Mouse (Mus musculus): ENCODE results near the gene Capn1. TPM values are rescaled to one million over a fixed set of nuclear protein-coding genes. Genes with fewer than 3 reads are reported as not detected.
A peak's percentile ranks its signal among the peaks of the same experiment; 100 is the strongest.

The Capn1 gene
- polyA plus RNA-seq, 1 experiment from 2014 or later = 12.4 TPM

GRCm38 (mm10) chr19:5954031-5954710, 61.5 kb downstream of the Capn1 start:
- Histone ChIP-seq H3K4me1 (ENCODE audit: control insufficient read depth, insufficient read depth, low read length) (peaks cover 34% of the 10 kb centered on the region), H3K4me3 (ENCODE audit: low read length) (no peak overlapping the region), H3K27me3 (replicated peaks; ENCODE audit: control insufficient read depth, insufficient read depth, low read length) (no peaks in the 10 kb centered on the region), H3K36me3 (ENCODE audit: control insufficient read depth, insufficient read depth, low read length) (0 out of 2 replicates have a peak, but pooled peaks cover 3% of the 10 kb centered on the region), H3K9me3 (ENCODE audit: control insufficient read depth, low read length) (no peaks in the 10 kb centered on the region), H3K9ac (ENCODE audit: low read depth, low read length) (no peak overlapping the region; the same call in 1 of the 2 replicates), H3K4me2 (ENCODE audit: low read depth, low read length) (no peak overlapping the region), H3K27ac (ENCODE audit: low read length) (peak overlapping the region; percentile 90)
- ATAC-seq = no peak
- WGBS = 68% methylated on average over 22 of the region's 22 CpGs

GRCm38 (mm10) chr19:5953201-5953770, 62.4 kb downstream of the Capn1 start:
- ATAC-seq = no peak
- H3K4me3 ChIP-seq (ENCODE audit: low read length) = no peak overlapping the region
- 0 out of 2 replicates have a peak, but pooled peaks cover 3% of the 10 kb centered on the region for H3K36me3 ChIP-seq (ENCODE audit: control insufficient read depth, insufficient read depth, low read length)
- H3K9me3 ChIP-seq (ENCODE audit: control insufficient read depth, low read length) = no peaks in the 10 kb centered on the region
- peak overlapping the region; percentile 48; the same call in 1 of the 2 replicates for H3K9ac ChIP-seq (ENCODE audit: low read depth, low read length)
- H3K27me3 ChIP-seq (replicated peaks; ENCODE audit: control insufficient read depth, insufficient read depth, low read length) = no peaks in the 10 kb centered on the region
- WGBS = 86% methylated on average over 19 of the region's 19 CpGs
- no peak overlapping the region for H3K4me2 ChIP-seq (ENCODE audit: low read depth, low read length)
- peak overlapping the region; percentile 81; the same call in 1 of the 2 replicates for H3K27ac ChIP-seq (ENCODE audit: low read length)
- peaks cover 34% of the 10 kb centered on the region for H3K4me1 ChIP-seq (ENCODE audit: control insufficient read depth, insufficient read depth, low read length)

GRCm38 (mm10) chr19:5952071-5952691, 63.5 kb downstream of the Capn1 start:
- Histone ChIP-seq H3K4me1 (ENCODE audit: control insufficient read depth, insufficient read depth, low read length) (peaks cover 34% of the 10 kb centered on the region), H3K27ac (ENCODE audit: low read length) (peak overlapping the region; percentile 81), H3K9ac (ENCODE audit: low read depth, low read length) (peak overlapping the region; percentile 48; the same call in 1 of the 2 replicates), H3K27me3 (replicated peaks; ENCODE audit: control insufficient read depth, insufficient read depth, low read length) (no peaks in the 10 kb centered on the region), H3K4me3 (ENCODE audit: low read length) (no peak overlapping the region), H3K9me3 (ENCODE audit: control insufficient read depth, low read length) (no peaks in the 10 kb centered on the region), H3K36me3 (ENCODE audit: control insufficient read depth, insufficient read depth, low read length) (0 out of 2 replicates have a peak, but pooled peaks cover 3% of the 10 kb centered on the region), H3K4me2 (ENCODE audit: low read depth, low read length) (no peak overlapping the region)
- WGBS = 61% methylated on average over 13 of the region's 13 CpGs
- peak; percentile 75 for ATAC-seq

DNA sequence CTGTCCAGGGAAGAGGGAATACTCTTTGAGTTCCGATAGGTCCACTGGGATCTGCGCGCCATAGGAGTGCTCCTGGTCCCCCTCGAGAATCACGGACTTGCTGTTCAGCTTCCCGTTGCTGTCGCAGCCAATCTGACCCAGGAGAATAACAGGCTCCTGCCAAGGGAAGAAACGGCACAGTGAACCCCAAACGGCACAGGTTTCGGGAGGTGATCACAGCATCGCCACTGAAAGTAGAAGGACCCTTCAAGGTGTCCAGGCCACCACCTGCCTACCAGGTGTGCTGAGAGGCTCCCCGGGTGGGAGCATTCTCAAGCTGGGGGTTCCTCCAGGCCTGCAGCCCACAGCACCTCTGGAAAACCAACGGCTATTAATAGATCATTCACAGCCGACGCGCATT, 64.1 kb downstream of the Capn1 start:
- peak overlapping the region; percentile 71 for H3K27ac ChIP-seq (ENCODE audit: low read length)
- H3K27me3 ChIP-seq (replicated peaks; ENCODE audit: control insufficient read depth, insufficient read depth, low read length) = no peaks in the 10 kb centered on the region
- no peaks in the 10 kb centered on the region for H3K9me3 ChIP-seq (ENCODE audit: control insufficient read depth, low read length)
- H3K9ac ChIP-seq (ENCODE audit: low read depth, low read length) = no peak overlapping the region
- peaks cover 35% of the 10 kb centered on the region for H3K4me1 ChIP-seq (ENCODE audit: control insufficient read depth, insufficient read depth, low read length)
- ATAC-seq = no peak
- 83% methylated on average over 16 of the region's 16 CpGs for WGBS
- H3K4me2 ChIP-seq (ENCODE audit: low read depth, low read length) = no peak overlapping the region
- no peak overlapping the region for H3K4me3 ChIP-seq (ENCODE audit: low read length)
- 0 out of 2 replicates have a peak, but pooled peaks cover 3% of the 10 kb centered on the region for H3K36me3 ChIP-seq (ENCODE audit: control insufficient read depth, insufficient read depth, low read length)

GRCm38 (mm10) chr19:5950218-5950617, 65.5 kb downstream of the Capn1 start:
- H3K36me3 ChIP-seq (ENCODE audit: control insufficient read depth, insufficient read depth, low read length) = 0 out of 2 replicates have a peak, but pooled peaks cover 5% of the 10 kb centered on the region
- no peak overlapping the region for H3K4me3 ChIP-seq (ENCODE audit: low read length)
- WGBS = 89% methylated on average over 11 of the region's 11 CpGs
- no peak for ATAC-seq
- no peak overlapping the region for H3K27ac ChIP-seq (ENCODE audit: low read length)
- no peak overlapping the region for H3K9ac ChIP-seq (ENCODE audit: low read depth, low read length)
- H3K4me2 ChIP-seq (ENCODE audit: low read depth, low read length) = no peak overlapping the region
- peaks cover 42% of the 10 kb centered on the region for H3K4me1 ChIP-seq (ENCODE audit: control insufficient read depth, insufficient read depth, low read length)
- no peaks in the 10 kb centered on the region for H3K27me3 ChIP-seq (replicated peaks; ENCODE audit: control insufficient read depth, insufficient read depth, low read length)
- H3K9me3 ChIP-seq (ENCODE audit: control insufficient read depth, low read length) = no peaks in the 10 kb centered on the region

- H3K27me3 ChIP-seq (replicated peaks; ENCODE audit: control insufficient read depth, insufficient read depth, low read length) = no peaks in the 10 kb centered on the region
- H3K4me2 ChIP-seq (ENCODE audit: low read depth, low read length) = no peak overlapping the region
- H3K9me3 ChIP-seq (ENCODE audit: control insufficient read depth, low read length) = no peaks in the 10 kb centered on the region
- 52% methylated on average over 8 of the region's 8 CpGs for WGBS
- H3K27ac ChIP-seq (ENCODE audit: low read length) = peak overlapping the region; percentile 55
- ATAC-seq = peak; percentile 54
- H3K36me3 ChIP-seq (ENCODE audit: control insufficient read depth, insufficient read depth, low read length) = peaks cover 3% of the 10 kb centered on the region; the same call in 1 of the 2 replicates
- H3K9ac ChIP-seq (ENCODE audit: low read depth, low read length) = no peak overlapping the region
- no peak overlapping the region for H3K4me3 ChIP-seq (ENCODE audit: low read length)
- peaks cover 24% of the 10 kb centered on the region for H3K4me1 ChIP-seq (ENCODE audit: control insufficient read depth, insufficient read depth, low read length)
Observed at GRCm38 (mm10) chr19:5945891-5946290, 69.8 kb downstream of the Capn1 start.

- no peaks in the 10 kb centered on the region for H3K27me3 ChIP-seq (replicated peaks; ENCODE audit: control insufficient read depth, insufficient read depth, low read length)
- no peak overlapping the region for H3K4me3 ChIP-seq (ENCODE audit: low read length)
- 66% methylated on average over 7 of the region's 7 CpGs for WGBS
- peaks cover 3% of the 10 kb centered on the region for H3K36me3 ChIP-seq (ENCODE audit: control insufficient read depth, insufficient read depth, low read length)
- H3K4me2 ChIP-seq (ENCODE audit: low read depth, low read length) = no peak overlapping the region
- no peak overlapping the region for H3K9ac ChIP-seq (ENCODE audit: low read depth, low read length)
- peaks cover 27% of the 10 kb centered on the region for H3K4me1 ChIP-seq (ENCODE audit: control insufficient read depth, insufficient read depth, low read length)
- peak; percentile 67 for ATAC-seq
- no peaks in the 10 kb centered on the region for H3K9me3 ChIP-seq (ENCODE audit: control insufficient read depth, low read length)
- peak overlapping the region; percentile 55 for H3K27ac ChIP-seq (ENCODE audit: low read length)
Observed at GRCm38 (mm10) chr19:5945027-5945426, 70.7 kb downstream of the Capn1 start.

- H3K4me2 ChIP-seq (ENCODE audit: low read depth, low read length) = no peak overlapping the region
- 77% methylated on average over 8 of the region's 8 CpGs for WGBS
- ATAC-seq = no peak
- no peak overlapping the region for H3K9ac ChIP-seq (ENCODE audit: low read depth, low read length)
- peaks cover 30% of the 10 kb centered on the region for H3K4me1 ChIP-seq (ENCODE audit: control insufficient read depth, insufficient read depth, low read length)
- no peak overlapping the region for H3K4me3 ChIP-seq (ENCODE audit: low read length)
- no peaks in the 10 kb centered on the region for H3K9me3 ChIP-seq (ENCODE audit: control insufficient read depth, low read length)
- peak overlapping the region; percentile 34; the same call in 1 of the 2 replicates for H3K27ac ChIP-seq (ENCODE audit: low read length)
- H3K36me3 ChIP-seq (ENCODE audit: control insufficient read depth, insufficient read depth, low read length) = peaks cover 3% of the 10 kb centered on the region
- H3K27me3 ChIP-seq (replicated peaks; ENCODE audit: control insufficient read depth, insufficient read depth, low read length) = no peaks in the 10 kb centered on the region
Observed at GRCm38 (mm10) chr19:5944145-5944544, 71.6 kb downstream of the Capn1 start.

- Histone ChIP-seq H3K36me3 (ENCODE audit: control insufficient read depth, insufficient read depth, low read length) (peaks cover 3% of the 10 kb centered on the region), H3K9ac (ENCODE audit: low read depth, low read length) (no peak overlapping the region; the same call in 1 of the 2 replicates), H3K4me1 (ENCODE audit: control insufficient read depth, insufficient read depth, low read length) (peaks cover 30% of the 10 kb centered on the region), H3K4me2 (ENCODE audit: low read depth, low read length) (no peak overlapping the region), H3K27me3 (replicated peaks; ENCODE audit: control insufficient read depth, insufficient read depth, low read length) (no peaks in the 10 kb centered on the region), H3K27ac (ENCODE audit: low read length) (no peak overlapping the region), H3K9me3 (ENCODE audit: control insufficient read depth, low read length) (no peaks in the 10 kb centered on the region), H3K4me3 (ENCODE audit: low read length) (no peak overlapping the region)
- ATAC-seq = no peak
- WGBS = 89% methylated on average over 15 of the region's 15 CpGs
Observed at GRCm38 (mm10) chr19:5943404-5943803, 72.3 kb downstream of the Capn1 start.
